ENCODE assay signal across 7 mouse cellular contexts in genomic region chr4:134880041-134880440, GRCm38 (mm10). TPM values are rescaled to one million over a fixed set of nuclear protein-coding genes. Genes with fewer than 3 reads are reported as not detected.
A peak's percentile ranks its signal among the peaks of the same experiment; 100 is the strongest.
DNase-seq lines count a peak whose midpoint lies in the region; ATAC-seq and TF ChIP-seq lines count a peak whose summit lies in the region.

No protein-coding gene starts in this region.

- DNase-seq in lung, embryonic 14.5 days = peak; percentile 38
- DNase-seq in lung, adult 18-20 months = no peak
- no peak for DNase-seq in brain, embryonic 14.5 days (ENCODE audit: low read depth)
- no peak for DNase-seq in lung, postnatal 0 days (ENCODE audit: low spot score)
- DNase-seq in thymus, postnatal 36 days = peak; percentile 15 to 19

- no peak for ATAC-seq in lung, embryonic 14.5 days (ENCODE audit: insufficient read depth)
- no peak for ATAC-seq in hindbrain, embryonic 15.5 days (ENCODE audit: low FRiP score, low read depth)
- no peak for ATAC-seq in lung, postnatal 0 days
- no peak for ATAC-seq in granulocyte monocyte progenitor cell, adult 5-6 weeks (replicated peaks; ENCODE audit: poor library complexity, severe bottlenecking)

- H3K4me2 ChIP-seq in lung, embryonic 14.5 days = peak overlapping the region; percentile 55
- peak overlapping the region; percentile 59 for H3K4me2 ChIP-seq in hindbrain, embryonic 15.5 days
- peak overlapping the region; percentile 41 for H3K4me2 ChIP-seq in lung, postnatal 0 days (replicated peaks; ENCODE audit: low read depth, low read length)

- no peaks in the 10 kb centered on the region for H3K9me3 ChIP-seq in lung, embryonic 14.5 days (ENCODE audit: low read depth, low read length)
- H3K9me3 ChIP-seq in hindbrain, embryonic 15.5 days = no peaks in the 10 kb centered on the region
- H3K9me3 ChIP-seq in lung, postnatal 0 days (ENCODE audit: low read length) = no peaks in the 10 kb centered on the region

- no peaks in the 10 kb centered on the region for H3K36me3 ChIP-seq in lung, embryonic 14.5 days (ENCODE audit: insufficient read depth)
- H3K36me3 ChIP-seq in hindbrain, embryonic 15.5 days = no peaks in the 10 kb centered on the region
- H3K36me3 ChIP-seq in lung, postnatal 0 days (ENCODE audit: insufficient read depth, low read length) = no peaks in the 10 kb centered on the region

- 35% methylated on average over 6 of the region's 6 CpGs for WGBS in lung, embryonic 14.5 days
- 32% methylated on average over 6 of the region's 6 CpGs for WGBS in hindbrain, embryonic 15.5 days
- 38% methylated on average over 6 of the region's 6 CpGs for WGBS in lung, postnatal 0 days

- no peak for TF ChIP-seq EP300 in lung, postnatal 0 days (IDR thresholded peaks at IDR 0.05)

- TF ChIP-seq CTCF in lung, embryonic 14.5 days (IDR thresholded peaks at IDR 0.05; ENCODE audit: low read depth) = peak; percentile 47
- peak; percentile 47; the same call in 1 of the 2 replicates for TF ChIP-seq CTCF in brain, embryonic 14.5 days (IDR thresholded peaks at IDR 0.05; ENCODE audit: borderline replicate concordance, extremely low read depth, insufficient read depth, insufficient read length)
- peak; percentile 58 for TF ChIP-seq CTCF in lung, postnatal 0 days (IDR thresholded peaks at IDR 0.05)

- H3K4me1 ChIP-seq in lung, embryonic 14.5 days (ENCODE audit: insufficient read depth) = peaks cover 3% of the 10 kb centered on the region; the same call in 1 of the 2 replicates
- H3K4me1 ChIP-seq in hindbrain, embryonic 15.5 days (replicated peaks) = peaks cover 10% of the 10 kb centered on the region
- H3K4me1 ChIP-seq in lung, postnatal 0 days (ENCODE audit: insufficient read depth, low read depth, low read length) = no peaks in the 10 kb centered on the region

- no peak overlapping the region for H3K4me3 ChIP-seq in lung, embryonic 14.5 days (ENCODE audit: low read depth, low read length)
- peak overlapping the region; percentile 27; the same call in 1 of the 2 replicates for H3K4me3 ChIP-seq in hindbrain, embryonic 15.5 days
- no peak overlapping the region for H3K4me3 ChIP-seq in lung, postnatal 0 days (ENCODE audit: low read depth, low read length)

- TF ChIP-seq POLR2A in brain, embryonic 14.5 days (IDR thresholded peaks at IDR 0.05; ENCODE audit: borderline replicate concordance, extremely low read depth, insufficient read depth, insufficient read length, poor library complexity, severe bottlenecking) = no peak

- no peak overlapping the region for H3K9ac ChIP-seq in lung, embryonic 14.5 days
- H3K9ac ChIP-seq in hindbrain, embryonic 15.5 days = no peak overlapping the region
- H3K9ac ChIP-seq in lung, postnatal 0 days (replicated peaks; ENCODE audit: low read depth) = no peak overlapping the region

- H3K27me3 ChIP-seq in lung, embryonic 14.5 days (ENCODE audit: insufficient read depth, low read length) = no peaks in the 10 kb centered on the region
- no peaks in the 10 kb centered on the region for H3K27me3 ChIP-seq in hindbrain, embryonic 15.5 days
- no peaks in the 10 kb centered on the region for H3K27me3 ChIP-seq in lung, postnatal 0 days (replicated peaks; ENCODE audit: insufficient read depth, low read length)

- no peak overlapping the region for H3K27ac ChIP-seq in lung, embryonic 14.5 days (ENCODE audit: low read depth)
- H3K27ac ChIP-seq in hindbrain, embryonic 15.5 days (replicated peaks) = no peak overlapping the region
- no peak overlapping the region for H3K27ac ChIP-seq in lung, postnatal 0 days (ENCODE audit: low read length)

RNA-seq across cellular contexts. Expression of gene Rhd, which starts 15.7 kb away (rescaled TPM):
- polyA plus RNA-seq in lung, embryonic 14.5 days (2014; fragmentation: Nextera tagmentation; extraction: Ambion mirVana) = 1.6 and 1.7 TPM in 2 replicates
- 0.53 and 0.57 TPM in 2 replicates for polyA plus RNA-seq in brain, embryonic 14.5 days (2012; rRNA removed)
- 2.2 TPM in 2 replicates for polyA plus RNA-seq in hindbrain, embryonic 15.5 days (2015; fragmentation: Nextera tagmentation; extraction: Ambion mirVana)
- 1.5 and 2.8 TPM in 2 replicates for polyA plus RNA-seq in lung, postnatal 0 days (2015; fragmentation: Nextera tagmentation; extraction: Ambion mirVana)
- not detected in 2 replicates for total RNA-seq in granulocyte monocyte progenitor cell, adult 5-6 weeks (2014; fragmentation: Nextera tagmentation)
- total RNA-seq in granulocyte monocyte progenitor cell, adult 5-6 weeks (2017) = 0.22 TPM in 1 of 2 replicates, not detected in the other

RNA-seq across cellular contexts. Expression of gene Maco1, which starts 26.9 kb away (rescaled TPM):
- 34.4 and 36.5 TPM in 2 replicates for polyA plus RNA-seq in lung, embryonic 14.5 days (2014; fragmentation: Nextera tagmentation; extraction: Ambion mirVana)
- 59.2 and 79.2 TPM in 2 replicates for polyA plus RNA-seq in brain, embryonic 14.5 days (2012; rRNA removed)
- 81.2 and 91.4 TPM in 2 replicates for polyA plus RNA-seq in hindbrain, embryonic 15.5 days (2015; fragmentation: Nextera tagmentation; extraction: Ambion mirVana)
- polyA plus RNA-seq in lung, postnatal 0 days (2015; fragmentation: Nextera tagmentation; extraction: Ambion mirVana) = 32.5 and 33.1 TPM in 2 replicates
- total RNA-seq in granulocyte monocyte progenitor cell, adult 5-6 weeks (2014; fragmentation: Nextera tagmentation) = 14.7 and 26.1 TPM in 2 replicates
- 33.2 and 34.1 TPM in 2 replicates for total RNA-seq in granulocyte monocyte progenitor cell, adult 5-6 weeks (2017)

RNA-seq across cellular contexts. Expression of gene Tmem50a, which starts 34.8 kb away (rescaled TPM):
- polyA plus RNA-seq in lung, embryonic 14.5 days (2014; fragmentation: Nextera tagmentation; extraction: Ambion mirVana) = 151 and 155 TPM in 2 replicates
- polyA plus RNA-seq in brain, embryonic 14.5 days (2012; rRNA removed) = 132 and 143 TPM in 2 replicates
- polyA plus RNA-seq in hindbrain, embryonic 15.5 days (2015; fragmentation: Nextera tagmentation; extraction: Ambion mirVana) = 209 and 217 TPM in 2 replicates
- 271 and 296 TPM in 2 replicates for polyA plus RNA-seq in lung, postnatal 0 days (2015; fragmentation: Nextera tagmentation; extraction: Ambion mirVana)
- 136 and 149 TPM in 2 replicates for total RNA-seq in granulocyte monocyte progenitor cell, adult 5-6 weeks (2014; fragmentation: Nextera tagmentation)
- 263 and 287 TPM in 2 replicates for total RNA-seq in granulocyte monocyte progenitor cell, adult 5-6 weeks (2017)

RNA-seq across cellular contexts. Expression of gene Rsrp1, which starts 43.4 kb away (rescaled TPM):
- 341 and 344 TPM in 2 replicates for polyA plus RNA-seq in lung, embryonic 14.5 days (2014; fragmentation: Nextera tagmentation; extraction: Ambion mirVana)
- 541 and 940 TPM in 2 replicates for polyA plus RNA-seq in brain, embryonic 14.5 days (2012; rRNA removed)
- polyA plus RNA-seq in hindbrain, embryonic 15.5 days (2015; fragmentation: Nextera tagmentation; extraction: Ambion mirVana) = 465 and 471 TPM in 2 replicates
- 542 and 611 TPM in 2 replicates for polyA plus RNA-seq in lung, postnatal 0 days (2015; fragmentation: Nextera tagmentation; extraction: Ambion mirVana)
- 476 and 614 TPM in 2 replicates for total RNA-seq in granulocyte monocyte progenitor cell, adult 5-6 weeks (2014; fragmentation: Nextera tagmentation)
- 134 and 184 TPM in 2 replicates for total RNA-seq in granulocyte monocyte progenitor cell, adult 5-6 weeks (2017)

RNA-seq across cellular contexts. Expression of gene Syf2, which starts 50.7 kb away (rescaled TPM):
- 59.6 and 63.2 TPM in 2 replicates for polyA plus RNA-seq in lung, embryonic 14.5 days (2014; fragmentation: Nextera tagmentation; extraction: Ambion mirVana)
- 50.4 and 51.7 TPM in 2 replicates for polyA plus RNA-seq in brain, embryonic 14.5 days (2012; rRNA removed)
- polyA plus RNA-seq in hindbrain, embryonic 15.5 days (2015; fragmentation: Nextera tagmentation; extraction: Ambion mirVana) = 57.2 and 62.7 TPM in 2 replicates
- polyA plus RNA-seq in lung, postnatal 0 days (2015; fragmentation: Nextera tagmentation; extraction: Ambion mirVana) = 118 and 132 TPM in 2 replicates
- 43.5 and 50.5 TPM in 2 replicates for total RNA-seq in granulocyte monocyte progenitor cell, adult 5-6 weeks (2014; fragmentation: Nextera tagmentation)
- 180 and 201 TPM in 2 replicates for total RNA-seq in granulocyte monocyte progenitor cell, adult 5-6 weeks (2017)

Comparison
In these comparisons a context has a peak if more than half of its experiments do, and no peak if none do; other contexts are left out.
1. DNase-seq: peak in lung, embryonic 14.5 days (single experiment) and thymus, postnatal 36 days (2 of 2); none in lung, adult 18-20 months (0 of 2), brain, embryonic 14.5 days (single experiment) and lung, postnatal 0 days (single experiment).
2. Peak in every context shown above with its lines, with median percentiles within 50 percentile points of each other: H3K4me2 ChIP-seq and CTCF ChIP-seq.